Mouse (Mus musculus) kidney, postnatal 10 days (tissue): ENCODE results near the gene Ttc39a.

Experiments used
- DNase-seq: peaks from one replicate; pipeline ENCODE4 v3.0.0; 2021; ENCODE audit warnings: mixed read lengths

The Ttc39a gene

GRCm38 (mm10) chr4:109421608-109422007 is 15.2 kb downstream of the Ttc39a start:
- DNase-seq: no peak

- DNase-seq: peak; percentile 32
Observed at GRCm38 (mm10) chr4:109422436-109422835, 16.0 kb downstream of the Ttc39a start.

GRCm38 (mm10) chr4:109423438-109423837 is 17.0 kb downstream of the Ttc39a start:
- no peak for DNase-seq

GRCm38 (mm10) chr4:109427058-109427457 is 20.6 kb downstream of the Ttc39a start:
- DNase-seq: no peak

- DNase-seq: no peak
Observed at GRCm38 (mm10) chr4:109430250-109430649, 23.8 kb downstream of the Ttc39a start.

- peak; percentile 68 for DNase-seq
Observed at GRCm38 (mm10) chr4:109430854-109431253, 24.4 kb downstream of the Ttc39a start.

GRCm38 (mm10) chr4:109432668-109433375 is 26.4 kb downstream of the Ttc39a start:
- no peak for DNase-seq

GRCm38 (mm10) chr4:109433641-109434040 is 27.2 kb downstream of the Ttc39a start:
- DNase-seq: peak; percentile 27

- no peak for DNase-seq
Observed at GRCm38 (mm10) chr4:109434256-109434655, 27.8 kb downstream of the Ttc39a start.

- peak; percentile 83 for DNase-seq
Observed at GRCm38 (mm10) chr4:109437913-109438878, 31.8 kb downstream of the Ttc39a start.

- no peak for DNase-seq
Observed at GRCm38 (mm10) chr4:109439101-109439500, 32.7 kb downstream of the Ttc39a start.

- DNase-seq: no peak
Observed at GRCm38 (mm10) chr4:109439825-109440248, 33.4 kb downstream of the Ttc39a start.

- DNase-seq: no peak
Observed at GRCm38 (mm10) chr4:109440381-109440780, 34.0 kb downstream of the Ttc39a start.

GRCm38 (mm10) chr4:109441000-109441399 is 34.6 kb downstream of the Ttc39a start:
- DNase-seq: no peak

- no peak for DNase-seq
Observed at GRCm38 (mm10) chr4:109442126-109442525, 35.7 kb downstream of the Ttc39a start.

- DNase-seq: no peak
Observed at GRCm38 (mm10) chr4:109442649-109443048, 36.2 kb downstream of the Ttc39a start.

GRCm38 (mm10) chr4:109444471-109444870 is 38.0 kb downstream of the Ttc39a start:
- DNase-seq: no peak

- no peak for DNase-seq
Observed at GRCm38 (mm10) chr4:109444951-109445350, 38.5 kb downstream of the Ttc39a start.

- DNase-seq: no peak
Observed at GRCm38 (mm10) chr4:109445397-109445796, 39.0 kb downstream of the Ttc39a start.

GRCm38 (mm10) chr4:109445956-109446355 is 39.5 kb downstream of the Ttc39a start:
- no peak for DNase-seq

GRCm38 (mm10) chr4:109448531-109448930 is 42.1 kb downstream of the Ttc39a start:
- DNase-seq: no peak

- DNase-seq: no peak
Observed at GRCm38 (mm10) chr4:109456821-109457220, 50.4 kb downstream of the Ttc39a start.

- DNase-seq: peak; percentile 78
Observed at GRCm38 (mm10) chr4:109460421-109461179, 54.2 kb downstream of the Ttc39a start.
